Mouse (Mus musculus) bone marrow, adult 2 months (tissue): ENCODE results near the gene Alkbh4. TPM values are rescaled to one million over a fixed set of nuclear protein-coding genes. Genes with fewer than 3 reads are reported as not detected.

ENCODE experiments used
- H3K27ac ChIP-seq: fragments of 200-500 bp; 2 replicates; pipeline ENCODE4 v1.5.1; 2012; ENCODE audit warnings: low read depth, mild to moderate bottlenecking, control low read depth, inconsistent platforms, low read length; ENCODE audit not compliant: control insufficient read depth, poor library complexity, insufficient read depth
- H3K4me1 ChIP-seq: fragments of 200-500 bp; 2 replicates; pipeline ENCODE4 v1.6.1; 2011; ENCODE audit warnings: low read length; ENCODE audit not compliant: control insufficient read depth, insufficient read depth
- H3K4me3 ChIP-seq: fragments of 200-500 bp; replicated peaks from 2 replicates; pipeline ENCODE3; 2011; ENCODE audit warnings: mild to moderate bottlenecking, low read depth, low read length, control low read depth; ENCODE audit not compliant: control insufficient read depth
- CTCF ChIP-seq: fragments of 200-500 bp; IDR thresholded peaks from 2 replicates; pipeline ENCODE4 v1.5.1; 2011; ENCODE audit warnings: low read length, control low read depth; ENCODE audit not compliant: control insufficient read depth, insufficient read depth
- POLR2A ChIP-seq: fragments of 200-500 bp; IDR thresholded peaks from 2 replicates; pipeline ENCODE4 v1.6.1; 2011; ENCODE audit warnings: low read depth, mild to moderate bottlenecking, control low read depth, low read length, borderline replicate concordance; ENCODE audit not compliant: control insufficient read depth
- WGBS: fragments of 180-500 bp; shearing (Covaris S2); methylation state at CpG from one replicate; pipeline ENCODE4 v1.1.7; 2018; 5-methylcytosine and 5-hydroxymethylcytosine counted together
- polyA plus RNA-seq: library from polyadenylated mRNA; stranded (reverse); fragments of >200 nt; gene quantifications from 2 replicates; pipeline ENCODE4 v1.2.4, GENCODE M21; 2011; ENCODE audit warnings: low replicate concordance; ENCODE audit not compliant: missing spikeins, insufficient read depth, insufficient read length

The Alkbh4 gene
- polyA plus RNA-seq, result 8.8 and 14.2 TPM in 2 replicates

DNA sequence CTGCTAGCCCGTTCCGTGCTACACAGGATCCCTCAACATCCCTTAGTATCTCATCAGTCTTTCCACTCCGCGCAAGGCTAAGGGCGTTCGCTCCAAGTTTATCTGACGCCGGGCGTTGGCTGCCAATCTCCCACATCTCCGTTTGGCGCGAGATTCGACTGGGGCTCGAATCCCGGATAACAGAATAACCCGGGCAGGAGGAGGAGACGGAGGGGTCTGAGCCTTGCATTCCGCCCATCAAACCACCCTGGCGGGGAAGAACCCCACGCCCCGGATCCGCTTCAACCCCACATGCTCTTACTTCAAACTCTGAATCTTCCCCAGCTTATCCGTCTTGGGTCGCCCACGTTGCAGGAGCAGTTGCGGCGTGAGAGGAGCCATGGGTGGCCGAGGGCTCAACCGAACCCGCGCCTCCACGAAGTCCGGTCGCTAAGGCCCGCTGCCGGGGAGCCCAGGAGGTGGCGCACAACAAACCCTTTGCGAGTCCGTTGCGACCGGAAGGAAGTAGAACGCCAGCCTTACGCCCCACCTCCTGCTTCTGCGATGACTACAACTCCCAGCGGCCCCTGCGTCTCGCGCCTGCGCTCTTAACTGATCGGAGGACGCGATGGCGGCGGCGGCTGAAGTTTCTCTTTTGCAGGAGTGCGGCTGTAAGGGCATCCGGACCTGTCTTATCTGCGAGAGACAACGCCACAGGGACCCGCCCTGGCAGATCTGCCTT, at the start of gene Alkbh4, which contains the start of gene Lrwd1:
TSS of gene Alkbh4 (plus strand) at position 576 of the 721 bp plus-strand sequence.
TSS of gene Lrwd1 (minus strand) at position 504 of the 721 bp plus-strand sequence.
- Histone ChIP-seq H3K4me3 (peak within 1 kb of the TSS; percentile 82), H3K27ac (peak within 1 kb of the TSS; percentile 83), H3K4me1 (peaks cover 4% of the 10 kb centered on the region)
- under 1% methylated on average over 60 of the region's 60 CpGs for WGBS
- TF ChIP-seq CTCF (peak; percentile 68), POLR2A (peak; percentile 71; the same call in 1 of the 2 replicates)

DNA sequence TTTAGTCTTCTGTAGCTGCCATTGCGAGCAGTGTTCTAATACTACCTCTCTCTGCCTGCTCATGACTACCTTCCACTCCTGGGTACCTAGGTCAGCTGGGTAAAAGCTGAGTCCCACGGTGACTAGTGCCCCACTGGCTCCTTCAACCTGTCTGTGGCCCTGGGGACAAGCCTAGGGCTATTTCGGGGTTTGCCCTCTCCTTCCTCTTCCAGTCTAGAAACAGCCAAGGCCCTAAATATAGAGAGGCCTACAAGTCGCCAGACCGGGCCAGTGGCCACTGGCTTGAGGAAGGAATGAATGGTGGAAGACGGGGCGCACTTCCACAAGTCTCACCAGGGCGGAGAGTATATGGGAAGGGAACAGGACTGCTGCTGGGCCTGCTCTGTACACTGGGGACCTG, 49.7 kb upstream of the Alkbh4 start:
- no peak overlapping the region for H3K27ac ChIP-seq
- TF ChIP-seq CTCF (no peak), POLR2A (no peak)
- no peak overlapping the region for H3K4me3 ChIP-seq
- 47% methylated on average over 8 of the region's 8 CpGs for WGBS
- no peaks in the 10 kb centered on the region for H3K4me1 ChIP-seq

DNA sequence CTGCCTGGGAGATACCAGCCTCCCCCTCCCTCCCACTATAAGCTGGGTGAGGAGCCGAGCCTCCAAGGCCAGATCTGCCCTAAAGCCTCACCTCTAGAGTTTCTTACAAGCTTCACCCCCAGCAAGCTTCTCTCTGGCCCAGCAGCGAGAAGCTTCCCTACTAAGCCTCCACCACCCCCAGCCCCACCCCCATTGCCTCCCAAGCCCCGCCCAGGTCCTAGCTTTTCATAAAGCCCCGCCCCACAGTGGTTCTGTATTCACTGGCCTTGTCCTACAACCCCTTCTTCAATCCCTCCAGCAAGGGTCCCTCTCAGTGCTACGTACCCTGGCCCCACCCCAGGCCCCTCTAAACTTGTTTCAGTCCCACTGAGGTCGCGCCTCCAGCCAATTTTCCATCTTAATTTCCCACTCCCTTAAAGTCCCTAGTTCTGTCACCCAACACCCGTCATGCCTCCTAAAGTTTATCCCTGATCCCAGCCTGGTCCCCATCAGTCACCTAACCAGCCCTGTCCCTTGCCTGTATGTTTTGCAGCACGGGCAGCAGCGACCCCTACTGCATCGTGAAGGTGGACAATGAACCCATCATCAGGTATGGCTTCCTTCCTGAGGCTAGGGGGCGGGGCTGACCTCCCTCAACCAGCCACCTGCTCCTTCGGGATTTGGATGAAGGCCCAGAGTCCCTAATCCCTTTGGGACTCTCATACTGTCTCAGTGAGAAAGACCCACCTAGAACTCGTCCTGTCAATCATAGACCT, 46.9 kb upstream of the Alkbh4 start:
- TF ChIP-seq CTCF (no peak), POLR2A (no peak)
- Histone ChIP-seq H3K4me3 (no peak overlapping the region), H3K27ac (no peak overlapping the region), H3K4me1 (no peaks in the 10 kb centered on the region)
- WGBS, result 68% methylated on average over 14 of the region's 14 CpGs

DNA sequence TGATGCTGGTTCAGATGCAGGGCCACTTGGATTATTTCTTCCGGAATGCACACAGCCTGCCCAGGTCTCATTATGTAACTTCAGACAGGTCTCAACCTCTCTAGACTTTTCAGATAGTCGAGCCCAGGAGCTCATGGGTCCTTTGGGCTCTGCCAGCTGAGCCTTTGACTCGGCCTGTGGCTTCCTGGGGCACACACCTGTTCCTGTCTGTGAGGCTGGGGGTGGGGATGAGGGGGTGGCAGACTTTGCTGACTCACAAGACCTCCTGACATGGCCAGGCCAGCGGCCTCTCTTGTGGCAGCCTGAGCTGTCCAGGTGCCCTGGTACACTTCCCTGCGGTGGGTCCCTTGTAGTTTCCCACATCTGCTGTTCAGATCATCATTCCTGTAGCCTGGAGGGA, 44.0 kb upstream of the Alkbh4 start:
- Histone ChIP-seq H3K27ac (no peak overlapping the region), H3K4me3 (no peak overlapping the region), H3K4me1 (no peaks in the 10 kb centered on the region; the same call in 1 of the 2 replicates)
- TF ChIP-seq CTCF (no peak), POLR2A (no peak)
- WGBS, result 49% methylated on average over 5 of the region's 5 CpGs

DNA sequence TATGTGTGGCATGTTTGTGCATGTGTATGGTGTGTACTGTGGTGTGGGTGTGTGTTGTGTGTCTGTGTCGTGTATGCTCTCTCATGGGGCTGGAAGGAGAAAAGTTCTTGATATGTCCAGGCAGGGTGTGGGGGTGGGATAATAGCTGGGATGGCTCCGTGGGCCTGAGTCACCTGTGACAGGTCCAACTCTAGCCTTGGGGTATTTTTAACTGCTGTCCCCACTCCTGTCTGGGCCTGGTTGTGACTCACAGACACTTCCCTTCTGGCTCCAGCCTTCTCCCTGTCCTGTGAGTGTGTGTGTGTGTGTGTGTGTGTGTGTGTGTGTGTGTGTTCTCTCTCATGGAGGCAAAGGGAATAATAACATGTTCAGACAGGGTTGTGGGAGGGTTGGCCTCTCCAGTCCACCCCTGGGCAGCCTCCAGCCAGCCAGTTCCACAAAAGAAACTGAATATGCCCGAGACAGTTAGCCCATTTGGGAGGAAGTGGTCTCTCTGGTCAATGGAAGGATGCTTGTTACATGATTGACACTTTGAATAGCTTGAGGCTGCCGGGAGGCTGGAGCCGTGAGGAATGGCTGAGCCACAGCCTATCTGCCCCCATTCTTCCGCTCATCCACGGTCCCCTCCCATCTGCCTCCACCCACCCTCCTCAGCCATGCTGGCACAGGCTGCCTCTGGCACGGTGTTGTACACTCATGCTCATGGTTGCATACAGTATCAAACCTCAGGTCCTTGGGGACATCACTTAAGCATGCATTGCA, 41.5 kb upstream of the Alkbh4 start:
- 20% methylated on average over 8 of the region's 8 CpGs for WGBS
- Histone ChIP-seq H3K4me3 (no peak overlapping the region), H3K4me1 (no peaks in the 10 kb centered on the region; the same call in 1 of the 2 replicates), H3K27ac (no peak overlapping the region)
- TF ChIP-seq POLR2A (no peak), CTCF (no peak)

DNA sequence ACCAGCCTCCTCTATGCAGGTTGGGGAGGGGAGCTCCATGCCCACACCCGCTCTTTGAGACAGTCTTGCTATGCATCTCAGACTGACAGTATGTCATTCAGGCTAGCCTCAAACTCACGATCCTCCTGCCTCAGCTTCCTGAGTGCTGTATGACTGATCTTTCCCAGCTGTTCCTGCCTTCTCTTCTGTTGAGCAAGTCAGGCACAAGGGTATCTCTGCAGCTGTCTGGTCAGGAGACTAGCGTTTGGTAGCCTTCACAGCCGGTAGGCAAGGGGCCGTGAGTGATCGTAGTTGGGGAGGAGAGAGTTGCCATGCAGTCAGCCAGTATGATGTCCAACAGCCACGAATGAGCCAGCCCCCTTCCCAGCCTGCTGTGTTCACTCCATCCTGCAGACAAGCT, 40.9 kb upstream of the Alkbh4 start:
- no peak overlapping the region for H3K4me3 ChIP-seq
- no peak overlapping the region for H3K27ac ChIP-seq
- no peak for TF ChIP-seq CTCF
- no peak for TF ChIP-seq POLR2A
- 68% methylated on average over 7 of the region's 7 CpGs for WGBS
- H3K4me1 ChIP-seq, result no peaks in the 10 kb centered on the region; the same call in 1 of the 2 replicates

DNA sequence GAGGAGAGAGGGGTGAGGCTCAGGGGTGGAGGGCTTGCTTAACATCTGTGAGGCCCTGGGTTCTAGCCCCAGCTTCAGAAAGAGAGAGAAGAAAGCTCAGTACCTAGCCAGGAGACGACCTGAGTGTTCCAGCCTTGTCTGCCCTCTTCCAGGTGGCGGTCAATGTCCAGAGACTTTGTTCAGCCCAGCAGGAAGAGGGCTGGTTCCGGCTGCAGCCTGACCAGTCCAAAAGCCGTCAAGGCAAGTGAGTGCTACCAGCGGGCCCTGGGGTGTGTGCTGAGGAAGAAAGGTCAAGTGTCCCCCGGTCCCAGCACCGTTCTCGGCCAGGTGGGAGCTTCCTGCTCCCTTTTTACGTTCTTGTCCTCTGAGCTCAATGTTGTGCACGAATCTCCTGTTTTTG, 37.4 kb upstream of the Alkbh4 start:
- no peaks in the 10 kb centered on the region; the same call in 1 of the 2 replicates for H3K4me1 ChIP-seq
- WGBS, result 81% methylated on average over 10 of the region's 10 CpGs
- TF ChIP-seq POLR2A (no peak), CTCF (no peak)
- H3K27ac ChIP-seq, result no peak overlapping the region
- H3K4me3 ChIP-seq, result no peak overlapping the region

DNA sequence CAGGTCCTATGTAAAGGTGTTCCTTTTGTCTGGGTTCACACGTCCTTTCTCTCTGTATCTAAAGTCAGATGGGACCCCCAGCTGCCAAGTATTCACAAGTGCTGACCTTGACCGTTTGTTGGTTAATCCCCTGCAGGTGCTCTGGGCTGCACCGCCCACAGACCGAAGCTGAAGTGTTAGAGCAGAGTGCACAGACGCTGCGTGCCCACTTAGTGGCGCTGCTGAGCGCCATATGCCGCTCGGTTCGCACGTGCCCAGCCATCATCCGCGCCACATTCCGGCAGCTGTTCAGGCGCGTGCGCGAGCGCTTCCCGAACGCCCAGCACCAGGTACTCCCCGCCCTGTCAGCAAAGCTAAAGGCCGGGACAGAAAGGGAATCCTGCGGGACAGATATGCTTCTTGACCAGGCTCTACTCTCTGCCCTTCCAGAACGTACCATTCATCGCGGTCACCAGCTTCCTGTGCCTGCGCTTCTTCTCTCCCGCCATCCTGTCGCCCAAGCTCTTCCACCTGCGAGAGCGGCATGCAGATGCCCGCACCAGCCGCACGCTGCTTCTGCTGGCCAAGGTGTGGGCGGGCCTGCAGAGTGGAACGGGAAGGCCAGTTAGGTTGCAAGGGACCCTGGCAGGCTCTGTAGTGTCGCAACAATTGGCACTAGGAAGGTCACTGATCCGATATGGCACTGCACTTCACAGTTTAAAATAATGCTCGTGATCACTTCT, 33.7 kb upstream of the Alkbh4 start:
- WGBS, result 7% methylated on average over 41 of the region's 41 CpGs
- H3K27ac ChIP-seq, result no peak overlapping the region; the same call in 1 of the 2 replicates
- H3K4me3 ChIP-seq, result peak overlapping the region; percentile 40
- H3K4me1 ChIP-seq, result no peaks in the 10 kb centered on the region; the same call in 1 of the 2 replicates
- peak; percentile 95 for TF ChIP-seq CTCF
- TF ChIP-seq POLR2A, result no peak
